Mouse (Mus musculus) lung, adult 2 months (tissue): ENCODE measurements around the gene Nid1. TPM values are rescaled to one million over a fixed set of nuclear protein-coding genes. Genes with fewer than 3 reads are reported as not detected.

Experiments
- DNase-seq: peaks from one replicate; pipeline ENCODE4 v3.0.0; 2022
- H3K4me1 ChIP-seq: fragments of 200-500 bp; 2 replicates; pipeline ENCODE4 v1.6.1; 2011; ENCODE audit warnings: low read length; ENCODE audit not compliant: control insufficient read depth, insufficient read depth
- H3K4me3 ChIP-seq: fragments of 200-500 bp; replicated peaks from 2 replicates; pipeline ENCODE3; 2011; ENCODE audit warnings: low read depth, mild to moderate bottlenecking, control low read depth, low read length; ENCODE audit errors: extremely low read depth
- CTCF ChIP-seq: fragments of 200-500 bp; IDR thresholded peaks from 2 replicates; pipeline ENCODE4 v1.5.1; 2011; ENCODE audit warnings: mild to moderate bottlenecking, low read length, control low read depth; ENCODE audit not compliant: insufficient read depth
- POLR2A ChIP-seq: fragments of 200-500 bp; IDR thresholded peaks from 2 replicates; pipeline ENCODE4 v1.6.1; 2011; ENCODE audit warnings: low read depth, mild to moderate bottlenecking, control low read depth, low read length, borderline replicate concordance; ENCODE audit errors: extremely low read depth
- WGBS: fragments of 180-500 bp; shearing (Covaris S2); methylation state at CpG from one replicate; pipeline ENCODE4 v1.1.7; 2018; 5-methylcytosine and 5-hydroxymethylcytosine counted together
- polyA plus RNA-seq: library from polyadenylated mRNA; depleted of rRNA; stranded (reverse); fragments of >200 nt; gene quantifications from 2 replicates; pipeline ENCODE4 v1.2.3, GENCODE M21; 2012

Gene Nid1
- polyA plus RNA-seq, 1 experiment, result 94.2 TPM

GRCm38 (mm10) chr13:13546792-13547191 lies 109.4 kb downstream of the Nid1 start:
- Histone ChIP-seq H3K4me1 (peaks cover 9% of the 10 kb centered on the region), H3K4me3 (no peak overlapping the region)
- TF ChIP-seq POLR2A, result no peak
- TF ChIP-seq CTCF, result no peak
- 68% methylated on average over 3 of the region's 3 CpGs for WGBS
- no peak for DNase-seq

GRCm38 (mm10) chr13:13547889-13548288 lies 110.5 kb downstream of the Nid1 start:
- TF ChIP-seq POLR2A (no peak), CTCF (no peak)
- 93% methylated on average over 4 of the region's 4 CpGs for WGBS
- no peak for DNase-seq
- Histone ChIP-seq H3K4me1 (peaks cover 9% of the 10 kb centered on the region), H3K4me3 (no peak overlapping the region)

DNA sequence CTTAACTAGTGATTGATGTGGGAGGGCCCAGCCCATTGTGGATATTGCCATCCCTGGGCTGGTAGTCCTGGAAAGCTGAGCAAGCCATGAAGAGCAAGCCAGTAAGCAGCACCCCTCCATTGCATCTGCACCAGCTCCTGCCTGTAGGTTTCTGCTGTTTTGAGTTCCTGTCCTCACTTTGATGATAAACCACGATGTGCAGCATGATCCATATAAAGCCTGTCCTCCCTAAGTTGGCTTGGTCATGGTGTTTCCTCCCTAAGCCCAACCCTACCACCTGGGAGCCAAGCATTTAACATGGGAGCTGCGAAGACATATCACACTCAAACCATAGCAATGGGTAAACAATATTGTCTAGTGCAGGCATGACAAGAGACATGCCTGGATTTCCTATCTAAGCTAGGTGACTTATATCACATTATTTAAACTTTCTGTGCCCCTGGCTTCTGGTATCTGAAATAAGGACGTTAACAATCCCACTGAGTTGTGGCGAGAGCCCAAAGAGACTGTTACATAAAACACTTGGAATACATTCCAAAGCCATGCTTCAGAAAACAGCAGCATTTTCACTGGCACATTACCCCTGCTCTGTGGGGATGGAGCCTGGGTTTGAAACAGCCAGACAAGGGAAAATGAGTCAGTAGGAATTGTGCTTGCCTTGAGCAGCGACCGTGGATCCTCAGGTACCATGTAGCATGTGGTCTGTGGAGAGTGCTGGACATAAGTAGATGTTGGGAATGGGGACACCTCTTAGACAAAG lies 111.3 kb downstream of the Nid1 start:
- no peak overlapping the region for H3K4me3 ChIP-seq
- TF ChIP-seq CTCF, result no peak
- TF ChIP-seq POLR2A, result no peak
- WGBS, result 69% methylated on average over 6 of the region's 6 CpGs
- DNase-seq, result no peak
- H3K4me1 ChIP-seq, result peaks cover 9% of the 10 kb centered on the region

GRCm38 (mm10) chr13:13549687-13550660 lies 112.6 kb downstream of the Nid1 start:
- 47% methylated on average over 9 of the region's 9 CpGs for WGBS
- peak; percentile 43 for DNase-seq
- TF ChIP-seq CTCF, result no peak
- no peak for TF ChIP-seq POLR2A
- Histone ChIP-seq H3K4me1 (peaks cover 9% of the 10 kb centered on the region), H3K4me3 (no peak overlapping the region)

GRCm38 (mm10) chr13:13552020-13552419 lies 114.7 kb downstream of the Nid1 start:
- no peak for DNase-seq
- TF ChIP-seq CTCF, result no peak
- no peak for TF ChIP-seq POLR2A
- H3K4me1 ChIP-seq, result peaks cover 9% of the 10 kb centered on the region
- 69% methylated on average over 3 of the region's 3 CpGs for WGBS
- no peak overlapping the region for H3K4me3 ChIP-seq

DNA sequence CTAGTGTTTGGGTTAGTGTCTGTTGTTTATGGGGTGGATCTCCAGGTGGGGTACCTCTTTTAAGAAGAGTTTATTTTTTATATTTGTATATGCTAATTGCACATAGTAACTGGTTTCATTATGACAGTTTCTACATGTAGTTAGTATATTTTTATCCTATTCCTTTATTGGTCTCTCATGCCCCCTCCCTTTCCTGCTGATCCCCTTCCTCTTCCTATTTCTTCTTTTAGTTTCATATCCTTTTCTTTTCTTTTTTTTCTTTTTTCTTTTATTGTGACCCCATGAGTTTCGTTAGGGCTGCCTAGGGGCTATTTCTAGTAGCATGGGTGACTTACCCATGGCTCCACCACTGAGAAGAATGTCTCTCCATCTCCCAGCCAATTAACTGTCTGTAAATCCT lies 116.3 kb downstream of the Nid1 start:
- DNase-seq, result no peak
- TF ChIP-seq POLR2A (no peak), CTCF (no peak)
- 67% methylated on average over 1 of the region's 1 CpGs for whole genome bisulfite sequencing
- Histone ChIP-seq H3K4me3 (no peak overlapping the region), H3K4me1 (peaks cover 9% of the 10 kb centered on the region)

DNA sequence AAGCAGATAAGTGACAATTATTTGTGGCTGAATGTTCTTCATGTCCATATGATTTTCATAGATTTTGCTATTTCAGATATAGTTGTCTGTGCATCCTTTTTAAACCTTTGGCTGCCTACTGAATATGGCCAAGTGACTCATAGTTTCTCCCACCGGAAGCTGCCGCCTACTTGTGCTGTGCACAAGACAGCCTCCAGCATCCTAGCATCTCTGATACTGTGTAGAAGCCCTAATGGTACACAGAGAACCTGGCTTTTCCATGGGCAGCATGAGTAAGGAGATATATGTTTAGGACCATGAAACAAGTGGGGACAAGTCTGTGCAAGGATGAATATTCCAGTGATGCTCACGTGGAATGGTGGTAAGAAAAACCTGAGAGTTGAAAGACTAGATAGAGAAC lies 117.8 kb downstream of the Nid1 start:
- TF ChIP-seq POLR2A, result no peak
- TF ChIP-seq CTCF, result no peak
- 86% methylated on average over 3 of the region's 3 CpGs for WGBS
- no peak overlapping the region for H3K4me3 ChIP-seq
- H3K4me1 ChIP-seq, result peaks cover under 1% of the 10 kb centered on the region; the same call in 1 of the 2 replicates
- DNase-seq, result no peak

- TF ChIP-seq POLR2A, result no peak
- no peak for TF ChIP-seq CTCF
- WGBS, result 75% methylated on average over 5 of the region's 5 CpGs
Measured at GRCm38 (mm10) chr13:13557001-13557743, 119.8 kb downstream of the Nid1 start.

GRCm38 (mm10) chr13:13558251-13558650 lies 120.9 kb downstream of the Nid1 start:
- no peak for DNase-seq
- no peak overlapping the region for H3K4me3 ChIP-seq
- no peaks in the 10 kb centered on the region for H3K4me1 ChIP-seq
- WGBS, result 69% methylated on average over 2 of the region's 2 CpGs
- TF ChIP-seq POLR2A (no peak), CTCF (no peak)

More at GRCm38 (mm10) chr13:13557001-13557743, 119.8 kb downstream of the Nid1 start:
- no peaks in the 10 kb centered on the region for H3K4me1 ChIP-seq
- no peak for DNase-seq
- H3K4me3 ChIP-seq, result no peak overlapping the region
